Mouse (Mus musculus): ENCODE data around the gene Golga5.

Golga5 gene

DNA sequence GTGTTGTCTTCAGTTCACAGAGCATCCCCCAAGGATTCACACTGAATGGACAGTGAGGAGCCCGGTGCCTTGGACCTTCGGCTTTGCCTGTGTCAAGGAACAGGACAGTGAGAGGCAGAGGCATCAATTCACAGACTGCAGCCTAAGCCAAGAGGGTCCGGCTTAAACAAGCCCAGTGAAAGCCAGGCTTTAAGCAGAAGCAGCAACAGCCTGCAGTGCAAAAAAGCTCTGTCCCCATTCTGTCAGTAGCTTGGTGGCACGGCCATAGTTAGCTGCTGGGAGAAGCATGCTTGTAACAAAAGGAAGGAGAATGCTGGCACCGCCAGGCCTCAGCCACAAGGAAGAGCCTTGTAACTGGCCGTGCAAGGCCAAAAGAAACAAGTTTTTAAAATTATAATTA lies 45.2 kb downstream of the Golga5 start:
- DNase-seq (ENCODE audit: low spot score) = peak; percentile 40

DNA sequence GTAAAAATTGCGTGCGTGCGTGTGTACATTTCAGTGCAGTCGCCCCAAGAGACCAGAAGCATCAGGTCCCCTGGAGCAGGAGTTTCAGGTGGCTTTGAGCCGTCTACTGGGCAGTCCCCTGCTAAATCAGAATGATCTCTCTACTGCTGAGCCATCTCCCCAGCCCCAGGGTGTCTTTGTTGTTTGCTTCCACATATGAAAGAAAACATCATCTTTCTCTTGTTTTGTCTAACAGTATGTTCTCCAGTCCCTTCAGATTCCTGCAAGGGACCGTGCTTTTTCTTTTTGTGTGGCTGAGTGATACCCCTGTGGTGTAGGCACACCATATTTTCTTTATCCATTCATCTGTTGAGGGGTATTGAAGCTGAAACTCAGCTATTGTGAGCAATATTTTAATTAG lies 45.8 kb downstream of the Golga5 start:
- no peak for DNase-seq (ENCODE audit: low spot score)

DNA sequence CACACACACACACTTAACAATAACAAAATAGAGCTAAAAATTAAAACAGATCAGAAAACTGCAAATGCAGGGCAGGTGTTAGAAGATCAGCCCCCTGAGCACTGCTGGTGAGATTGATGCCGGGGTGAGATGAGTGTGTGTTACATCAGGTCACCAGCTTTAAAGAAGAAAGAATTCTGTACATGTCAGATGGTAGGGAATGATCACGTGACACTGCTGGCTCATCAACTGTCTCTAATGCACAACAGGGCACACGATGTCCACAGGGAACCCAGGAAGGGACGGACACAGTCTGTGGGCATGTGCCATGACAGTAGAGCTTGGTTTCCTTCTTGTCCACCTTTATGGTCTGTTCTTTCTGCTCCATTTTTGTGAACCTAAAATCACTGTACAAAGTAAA lies 47.2 kb downstream of the Golga5 start:
- no peak for DNase-seq (ENCODE audit: low spot score)

DNA sequence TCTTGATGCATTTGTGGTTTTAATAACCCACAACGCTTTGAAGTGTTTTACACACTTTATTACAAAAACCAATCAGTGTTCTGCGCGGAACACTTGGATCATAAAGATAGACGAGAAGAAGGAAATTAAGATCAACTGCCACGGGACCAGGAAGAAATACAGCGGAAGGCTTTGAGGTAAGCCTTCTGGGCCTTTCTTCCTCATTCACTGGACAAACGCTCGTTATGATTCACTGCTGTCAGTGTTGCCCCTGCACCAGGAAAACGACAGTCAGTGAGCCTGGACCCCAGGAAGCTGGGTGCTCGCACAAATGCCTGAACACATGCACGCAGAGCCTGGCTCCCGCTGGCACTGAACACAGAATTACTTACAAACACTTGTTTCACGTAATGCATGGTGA lies 48.7 kb downstream of the Golga5 start:
- no peak for DNase-seq (ENCODE audit: low spot score)

DNA sequence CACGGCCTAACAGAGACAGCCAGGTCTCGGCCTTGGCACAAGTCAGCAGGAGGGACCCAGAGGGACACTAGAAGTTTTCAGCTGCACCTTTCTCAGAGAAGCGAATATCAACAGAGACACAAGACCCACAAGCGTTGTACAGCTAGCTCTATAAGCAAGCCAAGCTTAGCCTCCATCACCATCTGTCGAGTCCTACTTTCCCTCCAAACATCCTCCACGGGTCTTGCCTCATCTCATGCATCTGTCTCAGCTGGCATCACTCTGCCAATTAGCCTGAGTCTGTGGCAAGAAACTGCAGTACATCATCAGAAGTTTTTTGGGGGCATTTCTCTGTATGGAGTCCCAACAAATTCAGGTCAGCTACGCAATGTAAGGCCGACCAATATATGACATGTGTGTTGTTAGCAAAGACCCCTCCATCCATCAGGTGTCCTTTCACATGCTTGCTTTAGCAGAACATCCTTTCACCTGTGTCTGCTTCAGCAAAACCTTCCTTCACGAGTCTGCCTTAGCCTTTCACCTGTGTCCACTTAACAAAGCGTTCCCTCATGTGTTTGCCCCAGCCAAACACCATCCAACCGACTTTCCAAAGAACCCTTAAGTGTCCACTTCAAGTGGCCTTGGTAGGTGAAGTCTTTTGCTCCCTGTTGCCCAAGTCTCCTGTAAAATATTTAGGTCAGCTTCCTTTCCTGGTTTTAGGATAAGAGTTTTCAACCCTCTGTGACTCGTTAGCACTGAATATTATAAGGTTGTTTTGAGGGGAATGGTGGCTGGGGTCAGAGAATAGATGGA lies 51.2 kb downstream of the Golga5 start:
- no peak for DNase-seq (ENCODE audit: low spot score)

DNA sequence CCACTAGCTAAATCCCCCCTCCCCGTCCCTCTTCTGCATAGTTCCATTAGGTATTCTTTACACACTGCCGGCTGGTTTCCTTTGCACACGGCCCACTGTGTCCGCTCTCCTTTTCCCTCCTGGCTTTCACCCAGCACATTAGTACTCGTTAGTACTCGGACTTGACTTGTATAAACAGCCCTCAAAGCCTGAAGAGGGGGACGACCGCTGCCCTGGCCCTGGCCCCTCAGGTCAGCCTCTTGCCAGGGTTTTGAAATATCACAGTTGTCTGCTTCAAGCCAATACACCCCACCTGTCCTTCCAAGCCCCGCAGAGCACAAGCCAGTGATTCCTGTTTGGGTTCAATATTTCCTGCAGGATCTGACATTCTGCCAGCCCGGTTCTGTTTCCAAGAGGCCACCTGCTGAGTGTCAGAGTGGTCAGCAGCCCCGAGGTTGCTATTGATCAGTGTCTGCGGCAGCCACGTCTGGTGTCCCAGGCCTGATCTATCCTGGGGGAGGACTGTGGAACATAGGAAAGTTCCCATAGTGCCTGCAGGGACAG lies 52.9 kb downstream of the Golga5 start:
- DNase-seq (ENCODE audit: low spot score) = no peak

DNA sequence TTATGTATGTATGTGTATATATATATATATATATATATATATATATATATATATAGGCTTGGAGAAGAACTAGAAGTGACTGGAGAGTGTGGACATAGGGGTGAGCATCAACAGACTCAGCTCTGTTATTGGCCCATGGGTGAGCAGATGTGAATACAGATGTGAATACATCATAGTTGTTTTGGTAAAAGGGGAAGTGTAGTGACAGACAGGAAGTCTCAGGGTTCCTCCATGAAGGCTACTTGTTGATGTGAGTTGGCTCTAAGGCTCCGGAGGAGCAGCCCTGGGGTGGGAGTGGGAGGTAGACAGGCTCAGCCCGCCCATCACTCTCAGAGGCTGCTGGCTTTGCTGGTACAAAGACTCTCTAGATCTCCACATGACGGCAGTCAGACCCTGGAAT lies 55.3 kb downstream of the Golga5 start:
- no peak for DNase-seq (ENCODE audit: low spot score)

DNA sequence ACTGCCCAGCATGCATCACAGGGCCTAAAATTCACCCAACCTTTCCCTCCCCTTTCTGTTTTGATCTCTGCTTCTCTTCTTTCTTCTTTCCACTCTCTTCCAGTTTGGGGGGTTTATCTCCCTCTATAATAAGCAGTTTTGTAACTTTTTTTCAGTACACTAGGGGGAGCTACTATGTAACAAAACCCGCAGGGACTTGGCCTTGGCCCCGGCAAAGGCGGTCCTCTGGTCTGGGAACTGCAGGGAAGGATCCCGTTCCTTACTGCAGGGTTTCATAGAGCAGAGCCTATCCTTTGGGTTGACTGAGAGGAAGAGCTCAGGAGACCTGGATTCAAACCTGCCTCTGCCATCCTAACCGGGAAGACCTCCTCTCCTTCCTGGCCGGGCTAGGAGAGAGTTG lies 55.8 kb downstream of the Golga5 start:
- peak; percentile 72 for DNase-seq (ENCODE audit: low spot score)

DNA sequence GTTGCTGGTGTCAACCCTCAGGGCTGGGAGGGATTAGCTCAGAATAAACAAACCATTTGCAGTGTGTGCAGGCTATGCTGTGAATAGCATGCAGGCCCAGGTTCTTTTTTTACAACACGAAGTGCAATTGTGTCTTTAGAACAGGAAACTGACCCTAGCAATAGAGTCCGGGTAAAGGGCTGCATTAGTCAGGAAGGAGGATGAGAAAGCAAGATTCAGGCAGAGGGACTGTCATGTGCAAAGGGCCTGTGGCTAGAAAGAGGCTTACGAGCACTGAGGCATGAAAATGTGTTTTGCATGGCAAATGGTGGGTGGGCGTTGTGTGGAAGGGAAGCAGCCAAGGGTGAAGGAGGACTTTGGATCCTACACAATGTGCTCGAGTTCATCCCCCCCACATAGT lies 59.1 kb downstream of the Golga5 start:
- DNase-seq (ENCODE audit: low spot score) = no peak

DNA sequence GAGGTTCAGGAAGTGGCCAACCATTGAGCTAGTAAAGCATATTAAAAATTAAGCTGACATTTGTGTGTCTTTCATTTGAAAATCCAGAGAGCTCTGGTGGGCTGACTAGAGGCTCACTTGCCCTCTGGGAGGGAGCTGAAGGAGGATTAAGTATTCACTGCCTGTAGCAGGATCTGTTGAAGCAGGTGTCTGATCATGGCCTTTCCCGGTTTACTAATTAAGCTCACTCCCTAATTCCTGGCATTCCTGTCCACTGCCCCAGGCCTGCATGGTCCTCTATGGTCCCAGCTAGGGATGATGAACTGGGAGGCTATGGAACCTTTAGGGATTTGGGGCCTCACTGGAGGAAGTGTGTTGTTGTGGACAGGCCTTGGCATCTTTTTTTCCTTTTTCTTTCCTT lies 66.9 kb downstream of the Golga5 start:
- no peak for DNase-seq (ENCODE audit: low spot score)

DNA sequence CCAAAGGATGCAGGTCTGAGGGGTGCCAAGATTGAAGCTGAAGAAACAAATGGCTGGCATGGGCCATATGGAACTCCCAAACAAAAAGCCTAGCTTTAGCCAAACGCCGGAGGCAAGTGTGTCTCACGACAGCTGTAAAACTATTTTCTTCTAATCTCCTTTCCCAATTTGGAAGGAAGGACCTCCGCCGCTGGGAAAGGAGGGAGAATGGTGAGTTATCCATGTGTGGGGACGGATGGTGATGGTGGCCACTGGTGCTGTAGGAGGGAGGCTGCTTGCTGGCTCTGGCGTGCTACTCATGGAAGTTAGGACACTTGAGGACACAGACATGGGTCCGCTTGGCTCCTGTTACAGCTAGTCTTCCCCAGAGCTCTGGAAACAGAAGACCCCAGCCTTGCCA lies 71.3 kb downstream of the Golga5 start:
- DNase-seq (ENCODE audit: low spot score) = no peak

DNA sequence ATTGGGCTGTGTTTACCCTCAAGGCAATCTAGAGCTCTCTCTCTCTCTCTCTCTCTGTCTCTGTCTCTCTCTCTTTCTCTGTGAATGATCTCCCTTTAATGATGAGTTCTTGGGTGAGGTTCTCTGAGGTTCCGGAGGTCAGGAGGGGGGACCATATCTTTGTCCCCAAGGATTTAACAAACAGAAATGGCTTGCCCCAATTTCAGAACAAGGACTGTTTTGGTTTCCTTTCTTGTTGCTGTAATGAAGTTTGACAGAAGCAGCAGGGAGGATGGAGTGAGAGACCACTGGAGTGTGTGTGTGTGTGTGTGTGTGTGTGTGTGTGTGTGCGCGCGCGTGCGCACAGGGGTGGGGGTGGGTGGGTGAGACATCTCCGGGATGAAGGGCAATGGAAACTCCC lies 72.2 kb downstream of the Golga5 start:
- DNase-seq (ENCODE audit: low spot score) = peak; percentile 54

DNA sequence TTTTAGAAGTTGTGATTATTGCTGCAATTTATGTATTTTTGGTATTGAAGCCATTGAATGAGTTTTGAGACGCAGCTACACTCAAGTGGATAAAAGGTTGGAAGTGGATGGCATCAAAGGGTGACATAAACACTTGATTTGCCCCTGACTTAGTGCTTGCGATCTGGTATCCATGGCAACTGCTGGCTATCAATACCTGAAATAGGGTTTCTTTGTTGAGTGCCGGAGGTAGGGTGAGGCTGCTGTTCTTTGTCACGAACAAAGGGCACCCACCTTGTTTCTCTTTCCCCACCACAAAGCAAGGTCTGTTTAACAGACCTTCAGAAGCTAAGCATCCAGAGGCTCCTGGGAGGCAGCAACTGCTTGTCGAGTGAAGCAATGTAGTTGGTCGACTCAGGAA lies 76.2 kb downstream of the Golga5 start:
- no peak for DNase-seq (ENCODE audit: low spot score)
